Mouse (Mus musculus) CH12.LX (cell line): ENCODE results near the gene Wwc2. TPM values are rescaled to one million over a fixed set of nuclear protein-coding genes. Genes with fewer than 3 reads are reported as not detected.

Experiments used
- DNase-seq: peaks from one replicate; pipeline ENCODE4 v3.0.0-alpha.2; 2013; ENCODE audit errors: extremely low read depth
- H3K27ac ChIP-seq: 2 replicates; pipeline ENCODE4 v1.5.1; 2012; ENCODE audit warnings: low read depth, mild to moderate bottlenecking, control low read depth, moderate library complexity; ENCODE audit not compliant: insufficient read depth
- H3K27me3 ChIP-seq: replicated peaks from 2 replicates; pipeline ENCODE3; 2012; ENCODE audit warnings: inconsistent platforms
- H3K36me3 ChIP-seq, 2 experiments: replicated peaks in 1 of 2; 2 replicates each; pipeline versions ENCODE3 to v1.6.1; 2012; ENCODE audit warnings: inconsistent platforms in 1 of 2, low read length in 1 of 2, mild to moderate bottlenecking in 1 of 2, mixed read lengths in 1 of 2, moderate library complexity in 1 of 2; ENCODE audit not compliant: control insufficient read depth in 1 of 2, insufficient read depth in 1 of 2
- H3K4me1 ChIP-seq, 2 experiments: 2 replicates each; pipeline ENCODE4 v1.6.1; 2012; ENCODE audit warnings: inconsistent platforms in 1 of 2, moderate library complexity in 1 of 2; ENCODE audit not compliant: insufficient read depth in 2 of 2, control insufficient read depth in 1 of 2
- H3K4me2 ChIP-seq: 2 replicates; pipeline ENCODE4 v1.6.1; 2012; ENCODE audit warnings: low read depth, mild to moderate bottlenecking, control low read depth; ENCODE audit not compliant: poor library complexity, insufficient read depth, severe bottlenecking
- H3K4me3 ChIP-seq, 3 experiments: fragments of 150-350 bp in 1 of 3; sonication (generic) in 1 of 3; replicated peaks in 1 of 3; 2 replicates each; pipeline versions ENCODE3 to v1.5.1; 2011 to 2012; ENCODE audit warnings: low read depth in 2 of 3, low read length in 2 of 3, mild to moderate bottlenecking in 2 of 3, moderate library complexity in 2 of 3, control low read depth in 1 of 3, improper control_type of control experiment in 1 of 3, inconsistent platforms in 1 of 3, mixed read lengths in 1 of 3; ENCODE audit not compliant: poor library complexity in 1 of 3
- H3K79me2 ChIP-seq: replicated peaks from 2 replicates; pipeline ENCODE4 v1.6.1; 2012; ENCODE audit warnings: mild to moderate bottlenecking, moderate library complexity; ENCODE audit not compliant: control insufficient read depth, poor library complexity, insufficient read depth, severe bottlenecking; ENCODE audit errors: extremely low read depth
- H3K9ac ChIP-seq: 2 replicates; pipeline ENCODE4 v1.6.1; 2012; ENCODE audit warnings: low read depth, mild to moderate bottlenecking, control low read depth, moderate library complexity; ENCODE audit not compliant: insufficient read depth
- H3K9me3 ChIP-seq: replicated peaks from 2 replicates; pipeline ENCODE3; 2012; ENCODE audit warnings: low read length, inconsistent platforms, mixed read lengths
- CHD1 ChIP-seq: IDR thresholded peaks from 2 replicates; pipeline ENCODE4 v1.6.1; 2012; ENCODE audit warnings: low read depth, low read length, improper control_type of control experiment, inconsistent platforms
- CHD2 ChIP-seq: IDR thresholded peaks from 2 replicates; pipeline ENCODE4 v1.6.1; 2011; ENCODE audit warnings: low read length, improper control_type of control experiment
- CTCF ChIP-seq, 2 experiments: IDR thresholded peaks in 1 of 2; conservative IDR thresholded peaks in 1 of 2; 2 replicates each; pipeline ENCODE4 v1.5.1; 2011 to 2012; ENCODE audit warnings: low read depth in 2 of 2, low read length in 2 of 2, improper control_type of control experiment in 1 of 2, inconsistent platforms in 1 of 2, mild to moderate bottlenecking in 1 of 2, moderate library complexity in 1 of 2
- ELF1 ChIP-seq: IDR thresholded peaks from 2 replicates; pipeline ENCODE4 v1.6.1; 2014; ENCODE audit warnings: low read depth, mild to moderate bottlenecking, inconsistent platforms, low read length, improper control_type of control experiment
- GABPA ChIP-seq: IDR thresholded peaks from 2 replicates; pipeline ENCODE4 v1.6.1; 2012; ENCODE audit warnings: low read depth, low read length, improper control_type of control experiment, inconsistent platforms; ENCODE audit not compliant: insufficient replicate concordance
- HCFC1 ChIP-seq: IDR thresholded peaks from 2 replicates; pipeline ENCODE4 v1.6.1; 2012; ENCODE audit warnings: low read depth, mild to moderate bottlenecking, inconsistent platforms, low read length, improper control_type of control experiment
- IRF4 ChIP-seq: IDR thresholded peaks from 2 replicates; pipeline ENCODE4 v1.6.1; 2014; ENCODE audit warnings: low read depth, mild to moderate bottlenecking, inconsistent platforms, low read length, improper control_type of control experiment
- JUN ChIP-seq: IDR thresholded peaks from 2 replicates; pipeline ENCODE4 v1.6.1; 2011; ENCODE audit warnings: low read depth, mild to moderate bottlenecking, low read length, improper control_type of control experiment, moderate library complexity; ENCODE audit not compliant: insufficient read depth
- MEF2A ChIP-seq: IDR thresholded peaks from 2 replicates; pipeline ENCODE4 v1.6.1; 2014; ENCODE audit warnings: low read depth, mild to moderate bottlenecking, inconsistent platforms, low read length, improper control_type of control experiment, borderline replicate concordance
- NRF1 ChIP-seq: IDR thresholded peaks from 2 replicates; pipeline ENCODE4 v1.6.1; 2014; ENCODE audit warnings: low read depth, mild to moderate bottlenecking, inconsistent platforms, low read length, improper control_type of control experiment, moderate library complexity
- RCOR1 ChIP-seq: conservative IDR thresholded peaks from 2 replicates; pipeline ENCODE4 v1.6.1; 2012; ENCODE audit warnings: low read depth, mild to moderate bottlenecking, inconsistent platforms, low read length, improper control_type of control experiment
- SIN3A ChIP-seq: IDR thresholded peaks from 2 replicates; pipeline ENCODE4 v1.6.1; 2012; ENCODE audit warnings: low read length, improper control_type of control experiment, inconsistent platforms
- SMC3 ChIP-seq: IDR thresholded peaks from 2 replicates; pipeline ENCODE4 v1.6.1; 2011; ENCODE audit warnings: low read depth, low read length, improper control_type of control experiment
- TBP ChIP-seq: conservative IDR thresholded peaks from 2 replicates; pipeline ENCODE4 v1.6.1; 2011; ENCODE audit warnings: low read depth, low read length, improper control_type of control experiment
- TCF12 ChIP-seq: IDR thresholded peaks from 2 replicates; pipeline ENCODE4 v1.6.1; 2014; ENCODE audit warnings: low read depth, mild to moderate bottlenecking, inconsistent platforms, low read length, improper control_type of control experiment
- USF1 ChIP-seq: IDR thresholded peaks from 2 replicates; pipeline ENCODE4 v1.6.1; 2014; ENCODE audit warnings: low read depth, mild to moderate bottlenecking, inconsistent platforms, low read length, improper control_type of control experiment
- USF2 ChIP-seq: conservative IDR thresholded peaks from 2 replicates; pipeline ENCODE4 v1.6.1; 2011; ENCODE audit warnings: low read depth, low read length, improper control_type of control experiment
- ZKSCAN1 ChIP-seq: IDR thresholded peaks from 2 replicates; pipeline ENCODE4 v1.6.1; 2012; ENCODE audit warnings: low read depth, inconsistent platforms, low read length, improper control_type of control experiment, borderline replicate concordance
- ZMIZ1 ChIP-seq: IDR thresholded peaks from 2 replicates; pipeline ENCODE4 v1.6.1; 2012; ENCODE audit warnings: low read depth, mild to moderate bottlenecking, inconsistent platforms, low read length, improper control_type of control experiment
- dilution Hi-C: fragments of 300-500 bp; cut with MboI; formaldehyde crosslinking; loops from 2 replicates; pipeline ENCODE4 v1.14.3; 2020; ENCODE audit warnings: low sequenced_read_pairs; ENCODE audit not compliant: extremely low pct_unique_long_range_greater_than_20kb, extremely low pct_ligation_motif_present
- in situ Hi-C: fragments of 300-500 bp; cut with MboI; formaldehyde crosslinking; loops from 3 replicates; pipeline ENCODE4 v1.14.3; 2019; ENCODE audit warnings: low sequenced_read_pairs, low pct_ligation_motif_present, low pct_unique_long_range_greater_than_20kb, mixed read lengths
- polyA plus RNA-seq: library from polyadenylated mRNA; unstranded; fragments of >175 nt; gene quantifications from 2 replicates; pipeline ENCODE4 v1.2.1, GENCODE M21; 2012; ENCODE audit warnings: low read depth; ENCODE audit not compliant: insufficient read length
- total RNA-seq, 2 experiments: library from RNA; depleted of rRNA; stranded (reverse); fragments of 300-350 nt in 1 of 2; fragments of >200 nt in 1 of 2; gene quantifications; 2 replicates each; pipeline ENCODE4 v1.2.3; 2012 to 2014

The Wwc2 gene
- total and polyA plus RNA-seq, 3 experiments = 0.04 to 1.1 (median 0.32) TPM

- no peaks in the 10 kb centered on the region for H3K27me3 ChIP-seq
- H3K4me3 ChIP-seq = no peak overlapping the region
- TF ChIP-seq CTCF (conservative IDR thresholded peaks at IDR 0.05 in 1 of 2, IDR thresholded peaks at IDR 0.05 in 1 of 2; ENCODE audit: low read depth in 2 of 2, low read length in 2 of 2) (no peak), CHD2 (no peak), GABPA (no peak), TBP (no peak), USF1 (no peak), CHD1 (no peak), ZMIZ1 (no peak), ELF1 (no peak), NRF1 (no peak), MEF2A (no peak), RCOR1 (no peak), SIN3A (no peak), SMC3 (no peak), USF2 (no peak), TCF12 (no peak)
- TF ChIP-seq, all 38 proteins: peak for 0
- no peak for DNase-seq
- Histone ChIP-seq H3K9ac (no peak overlapping the region), H3K27ac (no peak overlapping the region), H3K4me2 (no peak overlapping the region), H3K36me3 (no peaks in the 10 kb centered on the region), H3K4me1 (no peaks in the 10 kb centered on the region), H3K79me2 (no peaks in the 10 kb centered on the region), H3K9me3 (no peaks in the 10 kb centered on the region)
- dilution Hi-C loops = no loop called here
- in situ Hi-C loops = no loop called here
These were observed 186.5 kb downstream of the Wwc2 start for GRCm38 (mm10) chr8:47804262-47804661.

GRCm38 (mm10) chr8:47802349-47802748 is 188.4 kb downstream of the Wwc2 start:
- H3K4me3 ChIP-seq = no peak overlapping the region
- TF ChIP-seq GABPA (no peak), IRF4 (no peak), CHD1 (no peak), HCFC1 (no peak), ZMIZ1 (no peak), ZKSCAN1 (no peak), ELF1 (no peak), MEF2A (no peak), JUN (no peak), CTCF (conservative IDR thresholded peaks at IDR 0.05 in 1 of 2, IDR thresholded peaks at IDR 0.05 in 1 of 2; ENCODE audit: low read depth in 2 of 2, low read length in 2 of 2) (no peak)
- H3K79me2 ChIP-seq = no peaks in the 10 kb centered on the region
- no peaks in the 10 kb centered on the region for H3K4me1 ChIP-seq
- H3K9me3 ChIP-seq = no peaks in the 10 kb centered on the region
- H3K4me2 ChIP-seq = no peak overlapping the region
- no peaks in the 10 kb centered on the region for H3K36me3 ChIP-seq
- H3K9ac ChIP-seq = no peak overlapping the region
- no peak overlapping the region for H3K27ac ChIP-seq
- DNase-seq = no peak
- in situ Hi-C loops = no loop called here
- no peaks in the 10 kb centered on the region for H3K27me3 ChIP-seq
- dilution Hi-C loops = no loop called here
